Mouse (Mus musculus) MEL (cell line): ENCODE measurements around the gene Il17ra. TPM values are rescaled to one million over a fixed set of nuclear protein-coding genes. Genes with fewer than 3 reads are reported as not detected.

Source experiments
- DNase-seq: peaks from one replicate; pipeline ENCODE4 v3.0.0; 2011; ENCODE audit warnings: low read depth, low spot score
- H3K27ac ChIP-seq: 2 replicates; pipeline ENCODE4 v1.5.1; 2012; ENCODE audit warnings: low read depth, mild to moderate bottlenecking, control low read depth, low read length, moderate library complexity; ENCODE audit not compliant: control insufficient read depth
- H3K27me3 ChIP-seq, 2 experiments: fragments of 150-350 bp in 1 of 2; sonication (generic) in 1 of 2; 2 replicates each; pipeline ENCODE4 v1.6.1; 2012; ENCODE audit warnings: low read length in 2 of 2, mild to moderate bottlenecking in 2 of 2, improper control_type of control experiment in 1 of 2, moderate library complexity in 1 of 2; ENCODE audit not compliant: insufficient read depth in 2 of 2, control insufficient read depth in 1 of 2
- H3K36me3 ChIP-seq, 2 experiments: 2 replicates each; pipeline ENCODE4 v1.6.1; 2012 to 2014; ENCODE audit warnings: low read length in 2 of 2, improper control_type of control experiment in 1 of 2, inconsistent platforms in 1 of 2, mild to moderate bottlenecking in 1 of 2; ENCODE audit not compliant: insufficient read depth in 2 of 2, control insufficient read depth in 1 of 2
- H3K4me1 ChIP-seq, 2 experiments: fragments of 150-350 bp in 1 of 2; sonication (generic) in 1 of 2; 2 replicates each; pipeline ENCODE4 v1.6.1; 2012; ENCODE audit warnings: low read length in 2 of 2, improper control_type of control experiment in 1 of 2, mild to moderate bottlenecking in 1 of 2; ENCODE audit not compliant: insufficient read depth in 2 of 2, control insufficient read depth in 1 of 2
- H3K4me3 ChIP-seq, 2 experiments: fragments of 150-350 bp in 1 of 2; sonication (generic) in 1 of 2; 2 replicates each; pipeline ENCODE4 v1.5.1; 2012; ENCODE audit warnings: low read depth in 2 of 2, low read length in 2 of 2, mild to moderate bottlenecking in 2 of 2, moderate library complexity in 2 of 2, control low read depth in 1 of 2, improper control_type of control experiment in 1 of 2; ENCODE audit not compliant: control insufficient read depth in 1 of 2, insufficient read depth in 1 of 2
- H3K79me2 ChIP-seq: 2 replicates; pipeline ENCODE4 v1.6.1; 2012; ENCODE audit warnings: mild to moderate bottlenecking, low read length, moderate library complexity; ENCODE audit not compliant: control insufficient read depth, poor library complexity, insufficient read depth
- H3K9ac ChIP-seq: 2 replicates; pipeline ENCODE4 v1.6.1; 2012; ENCODE audit warnings: low read depth, mild to moderate bottlenecking, control low read depth, low read length, moderate library complexity; ENCODE audit not compliant: control insufficient read depth, poor library complexity, severe bottlenecking
- H3K9me3 ChIP-seq: fragments of 150-350 bp; sonication (generic); replicated peaks from 2 replicates; pipeline ENCODE4 v1.6.1; 2012; ENCODE audit warnings: mild to moderate bottlenecking, low read length, improper control_type of control experiment, moderate library complexity; ENCODE audit not compliant: insufficient read depth
- BHLHE40 ChIP-seq: IDR thresholded peaks from 2 replicates; pipeline ENCODE4 v1.6.1; 2012; ENCODE audit warnings: low read depth, mild to moderate bottlenecking, inconsistent platforms, low read length, improper control_type of control experiment, borderline replicate concordance
- CHD1 ChIP-seq: IDR thresholded peaks from 2 replicates; pipeline ENCODE4 v1.6.1; 2012; ENCODE audit warnings: low read depth, mild to moderate bottlenecking, inconsistent platforms, low read length, improper control_type of control experiment
- E2F4 ChIP-seq: IDR thresholded peaks from 2 replicates; pipeline ENCODE4 v1.6.1; 2011; ENCODE audit warnings: low read depth, low read length, improper control_type of control experiment, borderline replicate concordance
- ELF1 ChIP-seq: IDR thresholded peaks from 2 replicates; pipeline ENCODE4 v1.6.1; 2014; ENCODE audit warnings: low read depth, mild to moderate bottlenecking, inconsistent platforms, low read length, improper control_type of control experiment, moderate library complexity
- EP300 ChIP-seq, 2 experiments: IDR thresholded peaks; 2 replicates each; pipeline ENCODE4 v1.6.1; 2011; ENCODE audit warnings: improper control_type of control experiment in 2 of 2, low read length in 2 of 2, low read depth in 1 of 2, mild to moderate bottlenecking in 1 of 2
- GATA1 ChIP-seq: IDR thresholded peaks from 2 replicates; pipeline ENCODE4 v1.6.1; 2011; ENCODE audit warnings: low read depth, low read length, improper control_type of control experiment
- KAT2A ChIP-seq: conservative IDR thresholded peaks from 2 replicates; pipeline ENCODE4 v1.6.1; 2012; ENCODE audit warnings: low read depth, low read length, improper control_type of control experiment, inconsistent platforms
- MAZ ChIP-seq: IDR thresholded peaks from 2 replicates; pipeline ENCODE4 v1.6.1; 2012; ENCODE audit warnings: low read depth, mild to moderate bottlenecking, inconsistent platforms, low read length, improper control_type of control experiment
- MEF2A ChIP-seq: IDR thresholded peaks from 2 replicates; pipeline ENCODE4 v1.6.1; 2014; ENCODE audit warnings: low read depth, mild to moderate bottlenecking, inconsistent platforms, low read length, improper control_type of control experiment; ENCODE audit not compliant: poor library complexity, insufficient replicate concordance, severe bottlenecking; ENCODE audit errors: extremely low read depth
- MYC ChIP-seq: IDR thresholded peaks from 2 replicates; pipeline ENCODE4 v1.6.1; 2011; ENCODE audit warnings: low read depth, mild to moderate bottlenecking, low read length, improper control_type of control experiment, moderate library complexity
- NELFE ChIP-seq: IDR thresholded peaks from 2 replicates; pipeline ENCODE4 v1.6.1; 2011; ENCODE audit warnings: low read depth, low read length, improper control_type of control experiment
- RAD21 ChIP-seq: IDR thresholded peaks from 2 replicates; pipeline ENCODE4 v1.6.1; 2011; ENCODE audit warnings: mild to moderate bottlenecking, low read depth, low read length, improper control_type of control experiment
- SMC3 ChIP-seq: IDR thresholded peaks from 2 replicates; pipeline ENCODE4 v1.6.1; 2011; ENCODE audit warnings: low read depth, low read length, improper control_type of control experiment
- TBP ChIP-seq: IDR thresholded peaks from 2 replicates; pipeline ENCODE4 v1.8.0; 2011; ENCODE audit warnings: low read depth, low read length, improper control_type of control experiment
- TCF12 ChIP-seq: IDR thresholded peaks from 2 replicates; pipeline ENCODE4 v1.6.1; 2014; ENCODE audit warnings: low read depth, mild to moderate bottlenecking, inconsistent platforms, low read length, improper control_type of control experiment, moderate library complexity
- UBTF ChIP-seq: IDR thresholded peaks from 2 replicates; pipeline ENCODE4 v1.6.1; 2012; ENCODE audit warnings: low read depth, mild to moderate bottlenecking, inconsistent platforms, low read length, improper control_type of control experiment, moderate library complexity, borderline replicate concordance; ENCODE audit not compliant: insufficient read depth
- USF2 ChIP-seq, 2 experiments: IDR thresholded peaks; 2 replicates each; pipeline ENCODE4 v1.6.1; 2011 to 2012; ENCODE audit warnings: improper control_type of control experiment in 2 of 2, low read length in 2 of 2, borderline replicate concordance in 1 of 2, inconsistent platforms in 1 of 2, low read depth in 1 of 2, mild to moderate bottlenecking in 1 of 2; ENCODE audit not compliant: insufficient read depth in 1 of 2
- ZC3H11A ChIP-seq: IDR thresholded peaks from 2 replicates; pipeline ENCODE4 v1.6.1; 2012; ENCODE audit warnings: low read depth, mild to moderate bottlenecking, inconsistent platforms, low read length, improper control_type of control experiment
- ZKSCAN1 ChIP-seq: IDR thresholded peaks from 2 replicates; pipeline ENCODE4 v1.6.1; 2012; ENCODE audit warnings: low read depth, mild to moderate bottlenecking, inconsistent platforms, low read length, improper control_type of control experiment, moderate library complexity
- ZMIZ1 ChIP-seq: IDR thresholded peaks from 2 replicates; pipeline ENCODE4 v1.6.1; 2012; ENCODE audit warnings: low read depth, mild to moderate bottlenecking, inconsistent platforms, low read length, improper control_type of control experiment, moderate library complexity
- polyA plus RNA-seq, 2 experiments: library from polyadenylated mRNA; stranded (reverse) in 1 of 2; unstranded in 1 of 2; fragments of >175 nt in 1 of 2; fragments of >200 nt in 1 of 2; gene quantifications; 2 replicates each; pipeline versions ENCODE4 v1.2.1 to v1.2.4; 2012; ENCODE audit warnings: low replicate concordance in 2 of 2, low read depth in 1 of 2; ENCODE audit not compliant: insufficient read length in 2 of 2, insufficient read depth in 1 of 2, missing spikeins in 1 of 2
- total RNA-seq: library from RNA; depleted of rRNA; stranded (reverse); fragments of 300-350 nt; gene quantifications from 2 replicates; pipeline ENCODE4 v1.2.3, GENCODE M21; 2012

Il17ra gene
- total and polyA plus RNA-seq, 3 experiments, result 18.0 to 43.3 TPM; not detected in 1

GRCm38 (mm10) chr6:120443363-120444355 lies 19.4 kb upstream of the Il17ra start:
- H3K36me3 ChIP-seq, result peaks cover 0 to 11% of the 10 kb centered on the region in 2 experiments; a peak in 2 of 4 replicates
- no peak for TF ChIP-seq E2F4
- TF ChIP-seq RAD21, result no peak
- TF ChIP-seq TCF12, result no peak
- no peak for TF ChIP-seq NELFE
- TF ChIP-seq MAZ, result no peak
- no peak for TF ChIP-seq MEF2A
- no peak for TF ChIP-seq ELF1
- TF ChIP-seq SMC3, result no peak
- no peak for TF ChIP-seq ZKSCAN1
- no peak for TF ChIP-seq KAT2A
- no peak for TF ChIP-seq UBTF
- TF ChIP-seq BHLHE40, result no peak
- no peak for TF ChIP-seq ZC3H11A
- no peak for TF ChIP-seq USF2 (IDR thresholded peaks at IDR 0.05; ENCODE audit: borderline replicate concordance in 1 of 2, insufficient read depth in 1 of 2, low read depth in 1 of 2, low read length in 2 of 2)
- no peak for TF ChIP-seq ZMIZ1
- no peak for TF ChIP-seq EP300 (IDR thresholded peaks at IDR 0.05; ENCODE audit: low read depth in 1 of 2, low read length in 2 of 2)
- TF ChIP-seq MYC, result no peak
- no peak for TF ChIP-seq CHD1
- H3K4me1 ChIP-seq, result no peaks in the 10 kb centered on the region
- H3K9ac ChIP-seq, result no peak overlapping the region
- no peak overlapping the region for H3K4me3 ChIP-seq
- no peak overlapping the region for H3K27ac ChIP-seq
- H3K79me2 ChIP-seq, result no peaks in the 10 kb centered on the region
- H3K9me3 ChIP-seq, result no peaks in the 10 kb centered on the region
- no peak for DNase-seq
- H3K27me3 ChIP-seq, result no peaks in the 10 kb centered on the region

GRCm38 (mm10) chr6:120450208-120450607 lies 12.8 kb upstream of the Il17ra start:
- Histone ChIP-seq H3K27ac (peak overlapping the region; percentile 39), H3K79me2 (no peaks in the 10 kb centered on the region), H3K27me3 (no peaks in the 10 kb centered on the region), H3K36me3 (peaks cover 0 to 30% of the 10 kb centered on the region in 2 experiments; a peak in 2 of 4 replicates), H3K9ac (no peak overlapping the region), H3K4me3 (no peak overlapping the region; a peak in 1 of 4 replicates), H3K9me3 (no peaks in the 10 kb centered on the region), H3K4me1 (peaks cover 13 to 32% of the 10 kb centered on the region in 2 experiments)
- TF ChIP-seq MAZ, result no peak
- TF ChIP-seq TBP, result 0 out of 2 replicates have a peak, but pooled peaks have one; percentile 17
- peak; percentile 52 for TF ChIP-seq GATA1
- DNase-seq, result peak; percentile 52
